Comparison of ENCODE assay signal across 7 mouse cellular contexts in the genomic region with DNA sequence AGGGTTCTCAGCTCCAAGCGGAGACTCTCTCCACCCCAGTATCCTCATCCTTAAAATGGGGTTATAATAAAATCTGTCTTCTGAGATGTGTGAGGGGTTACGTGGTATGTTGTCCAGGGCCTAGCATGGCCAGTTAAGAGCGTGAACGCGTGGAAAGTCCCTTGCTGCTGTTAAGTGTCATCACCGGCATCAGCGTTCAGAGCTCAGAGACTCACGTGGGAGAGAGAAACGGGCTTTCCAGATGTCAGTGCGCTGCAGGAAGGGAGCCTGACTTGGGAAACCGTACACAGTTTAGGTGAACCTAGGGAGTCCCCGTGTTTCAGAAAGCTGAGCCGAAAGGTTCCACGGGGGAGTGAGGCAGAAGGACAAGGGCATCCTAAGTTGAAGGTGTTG. TPM values are rescaled to one million over a fixed set of nuclear protein-coding genes. Genes with fewer than 3 reads are reported as not detected.
A peak's percentile ranks its signal among the peaks of the same experiment; 100 is the strongest.
DNase-seq lines count a peak whose midpoint lies in the region; ATAC-seq lines count a peak whose summit lies in the region.

No protein-coding gene starts in this region.

- DNase-seq in lung, postnatal 36 days = no peak
- DNase-seq in embryo, embryonic 11 days = peak; percentile 25
- no peak for DNase-seq in intestine, embryonic 14.5 days (ENCODE audit: low spot score)
- DNase-seq in left cerebral cortex, adult 9 months (ENCODE audit: low spot score in 2 of 2) = no peak
- no peak for DNase-seq in cerebellum, adult 8-10 months

- peak overlapping the region; percentile 94 for H3K9ac ChIP-seq in lung, embryonic 16.5 days (ENCODE audit: low read length)
- peak overlapping the region; percentile 90 for H3K9ac ChIP-seq in intestine, embryonic 14.5 days (ENCODE audit: low read length)
- H3K9ac ChIP-seq in neural tube, embryonic 13.5 days = peak overlapping the region; percentile 97

- peaks cover 14% of the 10 kb centered on the region for H3K36me3 ChIP-seq in lung, embryonic 16.5 days (ENCODE audit: control insufficient read depth, insufficient read depth, low read length)
- peaks cover 30% of the 10 kb centered on the region for H3K36me3 ChIP-seq in intestine, embryonic 14.5 days (ENCODE audit: control insufficient read depth, insufficient read depth, low read length)
- peaks cover 36% of the 10 kb centered on the region for H3K36me3 ChIP-seq in neural tube, embryonic 13.5 days

- no peaks in the 10 kb centered on the region for H3K27me3 ChIP-seq in lung, embryonic 16.5 days (ENCODE audit: control insufficient read depth, insufficient read depth, low read depth, low read length)
- no peaks in the 10 kb centered on the region for H3K27me3 ChIP-seq in intestine, embryonic 14.5 days (replicated peaks; ENCODE audit: control insufficient read depth, insufficient read depth, low read length)
- no peaks in the 10 kb centered on the region; the same call in 1 of the 2 replicates for H3K27me3 ChIP-seq in neural tube, embryonic 13.5 days

- H3K27ac ChIP-seq in lung, embryonic 16.5 days (ENCODE audit: low read length) = no peak overlapping the region
- no peak overlapping the region for H3K27ac ChIP-seq in intestine, embryonic 14.5 days (ENCODE audit: low read depth)
- H3K27ac ChIP-seq in neural tube, embryonic 13.5 days (replicated peaks) = peak overlapping the region; percentile 89; the same call in 1 of the 2 replicates

- peak overlapping the region; percentile 96 for H3K4me3 ChIP-seq in lung, embryonic 16.5 days (ENCODE audit: low read length)
- peak overlapping the region; percentile 83 for H3K4me3 ChIP-seq in intestine, embryonic 14.5 days (ENCODE audit: low read depth, low read length)
- peak overlapping the region; percentile 97 for H3K4me3 ChIP-seq in neural tube, embryonic 13.5 days

- WGBS in lung, embryonic 16.5 days = 10% methylated on average over 14 of the region's 14 CpGs
- 13% methylated on average over 14 of the region's 14 CpGs for WGBS in intestine, embryonic 14.5 days
- 16% methylated on average over 14 of the region's 14 CpGs for WGBS in neural tube, embryonic 13.5 days

- peak overlapping the region; percentile 80 for H3K4me2 ChIP-seq in lung, embryonic 16.5 days (ENCODE audit: low read depth, low read length)
- peak overlapping the region; percentile 84 for H3K4me2 ChIP-seq in intestine, embryonic 14.5 days (ENCODE audit: low read length)
- peak overlapping the region; percentile 78 for H3K4me2 ChIP-seq in neural tube, embryonic 13.5 days

- H3K9me3 ChIP-seq in lung, embryonic 16.5 days (ENCODE audit: control insufficient read depth, low read length) = no peaks in the 10 kb centered on the region
- H3K9me3 ChIP-seq in intestine, embryonic 14.5 days (ENCODE audit: control insufficient read depth, low read length) = no peaks in the 10 kb centered on the region
- no peaks in the 10 kb centered on the region for H3K9me3 ChIP-seq in neural tube, embryonic 13.5 days

- ATAC-seq in lung, embryonic 16.5 days (ENCODE audit: low read depth) = no peak
- ATAC-seq in intestine, embryonic 14.5 days (replicated peaks; ENCODE audit: low FRiP score, low TSS enrichment, low read depth) = no peak
- no peak for ATAC-seq in neural tube, embryonic 13.5 days (ENCODE audit: low read depth)

- peaks cover 13% of the 10 kb centered on the region for H3K4me1 ChIP-seq in lung, embryonic 16.5 days (replicated peaks; ENCODE audit: control insufficient read depth, insufficient read depth, low read length)
- peaks cover 12% of the 10 kb centered on the region for H3K4me1 ChIP-seq in intestine, embryonic 14.5 days (replicated peaks; ENCODE audit: control insufficient read depth, insufficient read depth, low read length)
- H3K4me1 ChIP-seq in neural tube, embryonic 13.5 days (replicated peaks) = peaks cover 24% of the 10 kb centered on the region

RNA-seq across cellular contexts. Expression of a gene that starts 0.9 kb away (rescaled TPM):
- 30.6 and 30.8 TPM in 2 replicates for polyA plus RNA-seq in lung, embryonic 16.5 days (2015; fragmentation: Nextera tagmentation; extraction: Ambion mirVana)
- polyA plus RNA-seq in intestine, embryonic 14.5 days (2014; fragmentation: Nextera tagmentation; extraction: Ambion mirVana) = 29.9 and 30.9 TPM in 2 replicates
- polyA plus RNA-seq in neural tube, embryonic 13.5 days (2015; fragmentation: Nextera tagmentation; extraction: Ambion mirVana) = 45.0 and 45.9 TPM in 2 replicates

RNA-seq across cellular contexts. Expression of a gene that starts 9.4 kb away (rescaled TPM):
- polyA plus RNA-seq in lung, embryonic 16.5 days (2015; fragmentation: Nextera tagmentation; extraction: Ambion mirVana) = not detected in 2 replicates
- 0.20 TPM in 1 of 2 replicates, not detected in the other for polyA plus RNA-seq in intestine, embryonic 14.5 days (2014; fragmentation: Nextera tagmentation; extraction: Ambion mirVana)
- polyA plus RNA-seq in neural tube, embryonic 13.5 days (2015; fragmentation: Nextera tagmentation; extraction: Ambion mirVana) = not detected in 2 replicates

RNA-seq across cellular contexts. Expression of a gene that starts 24.7 kb away (rescaled TPM):
- polyA plus RNA-seq in lung, embryonic 16.5 days (2015; fragmentation: Nextera tagmentation; extraction: Ambion mirVana) = 6.4 and 10.6 TPM in 2 replicates
- polyA plus RNA-seq in intestine, embryonic 14.5 days (2014; fragmentation: Nextera tagmentation; extraction: Ambion mirVana) = 3.5 and 3.8 TPM in 2 replicates
- not detected in 2 replicates for polyA plus RNA-seq in neural tube, embryonic 13.5 days (2015; fragmentation: Nextera tagmentation; extraction: Ambion mirVana)

RNA-seq across cellular contexts. Expression of a gene that starts 29.5 kb away (rescaled TPM):
- polyA plus RNA-seq in lung, embryonic 16.5 days (2015; fragmentation: Nextera tagmentation; extraction: Ambion mirVana) = 0.39 TPM in 1 of 2 replicates, not detected in the other
- 0.51 TPM in 1 of 2 replicates, not detected in the other for polyA plus RNA-seq in intestine, embryonic 14.5 days (2014; fragmentation: Nextera tagmentation; extraction: Ambion mirVana)
- polyA plus RNA-seq in neural tube, embryonic 13.5 days (2015; fragmentation: Nextera tagmentation; extraction: Ambion mirVana) = not detected in 2 replicates

RNA-seq across cellular contexts. Expression of a gene that starts 46.8 kb away (rescaled TPM):
- polyA plus RNA-seq in lung, embryonic 16.5 days (2015; fragmentation: Nextera tagmentation; extraction: Ambion mirVana) = 0.24 and 0.28 TPM in 2 replicates
- 0.30 TPM in 1 of 2 replicates, not detected in the other for polyA plus RNA-seq in intestine, embryonic 14.5 days (2014; fragmentation: Nextera tagmentation; extraction: Ambion mirVana)
- polyA plus RNA-seq in neural tube, embryonic 13.5 days (2015; fragmentation: Nextera tagmentation; extraction: Ambion mirVana) = not detected in 2 replicates
